Mouse (Mus musculus): ENCODE results near the gene Gm10563. TPM values are rescaled to one million over a fixed set of nuclear protein-coding genes. Genes with fewer than 3 reads are reported as not detected.

The Gm10563 gene
- total RNA-seq, 2 experiments from 2014 or later: not detected

DNA sequence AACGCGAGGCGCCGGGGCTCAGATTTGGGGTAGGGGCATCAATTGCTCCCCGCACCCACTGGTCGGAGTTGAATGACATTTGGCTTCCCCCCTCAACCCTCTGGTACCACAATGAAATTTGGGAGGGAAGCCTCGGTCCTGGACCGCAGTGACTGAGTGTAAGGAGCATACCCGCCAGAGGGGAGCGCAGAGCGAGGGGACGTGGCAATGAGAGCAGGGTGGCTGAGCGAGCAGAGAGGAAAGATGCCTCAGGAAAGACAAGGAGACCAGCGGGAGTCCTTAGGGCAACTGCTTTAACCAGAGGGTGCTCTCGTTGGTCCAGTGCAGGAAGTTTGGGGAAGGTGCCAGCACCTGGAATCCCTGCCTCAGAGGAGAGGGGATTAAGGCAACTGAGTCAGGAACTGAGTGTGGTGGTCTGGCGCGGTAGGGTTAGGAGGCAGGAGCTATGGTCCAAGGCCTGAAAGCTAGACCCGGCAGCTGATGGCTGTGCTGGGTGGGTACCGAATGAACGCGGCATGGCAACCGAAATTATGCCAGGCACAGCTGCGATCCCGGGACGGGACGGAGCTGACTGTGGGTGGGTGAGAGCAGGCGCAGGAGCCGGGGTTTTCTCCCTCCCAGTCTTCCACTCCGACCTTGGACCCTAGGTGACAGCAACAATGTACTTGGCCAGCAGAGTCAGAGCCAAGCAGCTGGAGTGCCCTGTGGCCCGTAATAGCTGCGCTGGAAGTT is 8.4 kb upstream of the Gm10563 start:
- intact Hi-C loops (cut with DNase I): no loop called here
- DNase-seq: peak; percentile 39

DNA sequence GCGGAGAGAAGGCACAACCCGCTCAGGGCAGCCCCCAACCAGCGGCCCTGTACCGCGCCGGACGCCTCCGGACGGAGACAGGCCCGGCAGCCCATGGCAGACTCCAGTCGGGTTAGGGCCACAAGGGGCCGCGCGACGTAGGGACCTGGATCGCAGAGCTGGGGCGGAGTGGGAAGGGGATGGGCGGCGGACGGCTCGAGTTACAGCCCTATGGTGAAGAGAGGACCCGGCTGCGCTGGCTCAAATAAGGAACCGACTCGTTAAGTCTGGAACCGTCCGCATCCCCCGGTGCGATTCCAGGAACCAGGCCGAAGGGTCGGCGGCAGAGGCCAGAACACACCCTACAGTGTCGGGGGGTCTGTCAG is 7.9 kb upstream of the Gm10563 start, which contains the start of gene Mmp23:
Gene Mmp23 (minus strand): TSS at position 299 of the 365 bp plus-strand sequence.
- peak; percentile 41 for DNase-seq
- intact Hi-C loops (cut with DNase I): no loop called here

DNA sequence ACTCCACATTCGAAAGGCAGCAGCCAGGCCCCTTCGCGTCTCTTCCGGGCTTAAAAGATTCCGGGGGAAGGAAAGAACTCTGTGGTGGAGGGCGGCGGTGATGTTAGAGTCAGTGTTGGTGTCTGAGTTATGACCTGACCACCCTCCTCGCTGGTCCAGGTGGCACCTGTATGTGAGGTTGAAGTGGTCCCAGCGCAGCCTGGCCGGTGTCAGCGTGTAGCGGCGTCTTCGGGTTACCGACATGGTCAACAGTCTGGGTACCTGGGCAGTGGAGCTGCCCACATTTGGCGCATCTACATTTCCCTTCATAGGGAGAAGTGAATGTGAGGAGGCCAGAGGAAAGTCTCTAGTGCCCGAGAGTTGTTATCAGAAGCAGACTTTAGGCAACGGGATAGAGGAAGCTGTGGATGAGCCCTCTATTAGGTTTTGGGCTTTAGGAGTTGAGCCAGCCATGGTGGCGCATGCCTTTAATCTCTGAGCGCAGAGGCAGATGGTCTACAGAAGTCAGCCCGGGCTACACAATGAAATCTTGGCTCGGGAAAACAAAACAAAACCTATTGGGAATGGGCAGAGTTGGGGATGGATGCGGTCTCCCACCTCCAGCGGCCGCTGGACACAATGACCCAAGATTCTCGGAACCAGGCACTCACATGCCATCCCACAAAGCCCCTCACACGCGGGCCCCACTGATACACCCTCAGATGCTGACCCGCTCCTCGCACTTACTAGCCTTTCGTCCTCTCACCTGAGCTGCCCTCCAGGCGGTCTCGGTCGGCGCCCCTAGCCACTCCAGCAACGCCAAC is 7.3 kb upstream of the Gm10563 start:
- intact Hi-C loops (cut with DNase I): no loop called here
- DNase-seq: no peak

DNA sequence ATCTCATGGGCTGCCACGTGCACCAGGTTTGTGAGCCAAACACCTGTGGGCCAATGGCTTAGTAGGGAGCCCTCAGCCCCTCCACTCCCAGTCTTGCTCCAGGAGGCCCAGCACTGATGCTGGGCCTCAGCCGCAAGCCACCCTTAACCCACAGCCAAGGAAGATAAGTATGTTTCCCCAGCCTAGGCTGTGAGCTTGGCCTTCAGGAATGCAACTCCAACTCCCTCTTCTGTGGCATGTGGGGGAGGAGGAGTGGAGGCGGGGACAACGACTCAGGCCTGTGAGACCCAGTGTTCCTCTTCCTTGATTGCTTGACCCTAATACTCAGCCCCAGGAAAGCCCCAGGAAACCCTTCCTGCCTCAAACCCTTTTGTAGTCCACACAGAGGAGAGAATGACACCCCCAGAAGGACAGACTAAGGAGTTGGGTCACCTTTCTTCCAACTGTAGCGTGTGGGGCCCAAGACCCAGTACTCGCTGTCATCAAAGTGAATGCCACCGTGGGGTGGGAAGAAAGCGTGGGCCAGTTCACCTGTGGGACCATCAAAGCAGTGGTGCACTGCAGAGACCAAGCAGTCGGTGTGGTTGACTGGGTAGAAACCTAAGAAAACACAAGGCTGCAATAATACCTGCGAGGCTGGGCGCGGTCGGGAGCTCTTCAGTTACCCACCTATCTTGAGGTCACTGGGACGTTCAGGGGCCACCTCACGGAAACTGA is 6.5 kb upstream of the Gm10563 start:
- DNase-seq: no peak
- intact Hi-C loops (cut with DNase I): no loop called here

DNA sequence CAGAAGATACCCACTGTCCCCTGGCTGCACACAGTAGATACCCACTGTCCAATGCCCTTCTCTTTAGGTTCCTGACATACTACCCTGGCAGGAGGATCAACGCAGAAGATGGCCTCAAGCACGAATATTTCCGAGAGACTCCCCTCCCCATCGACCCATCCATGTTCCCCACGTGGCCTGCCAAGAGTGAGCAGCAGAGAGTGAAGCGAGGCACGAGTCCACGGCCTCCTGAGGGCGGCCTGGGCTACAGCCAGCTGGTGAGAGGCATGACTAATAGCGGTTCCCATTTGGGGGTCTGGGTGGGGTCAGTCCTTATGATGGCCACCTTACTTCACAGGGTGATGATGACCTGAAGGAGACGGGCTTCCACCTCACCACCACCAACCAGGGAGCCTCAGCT is 4.1 kb upstream of the Gm10563 start:
- intact Hi-C loops (cut with DNase I): no loop called here
- no peak for DNase-seq

DNA sequence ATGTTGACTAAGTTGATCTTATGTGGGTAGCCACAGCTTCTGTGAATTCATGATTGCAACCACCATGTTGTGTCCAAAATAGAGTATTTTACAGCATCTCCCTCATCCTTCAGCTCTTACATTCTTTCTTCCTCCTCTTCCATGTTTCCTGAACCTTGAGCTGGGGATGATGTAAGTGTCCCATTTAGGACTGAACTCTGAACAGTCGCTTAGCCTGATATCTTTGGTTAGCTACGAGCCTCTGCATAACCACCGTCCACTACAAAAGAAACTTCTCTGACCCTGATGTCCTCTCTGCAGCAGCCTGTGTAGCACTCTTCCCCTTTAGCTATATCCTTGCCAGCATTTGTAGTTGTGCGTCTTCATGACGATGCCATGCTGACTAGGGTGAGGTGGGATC is 513 bp upstream of the Gm10563 start:
- intact Hi-C loops (cut with DNase I): no loop called here
- no peak for DNase-seq

DNA sequence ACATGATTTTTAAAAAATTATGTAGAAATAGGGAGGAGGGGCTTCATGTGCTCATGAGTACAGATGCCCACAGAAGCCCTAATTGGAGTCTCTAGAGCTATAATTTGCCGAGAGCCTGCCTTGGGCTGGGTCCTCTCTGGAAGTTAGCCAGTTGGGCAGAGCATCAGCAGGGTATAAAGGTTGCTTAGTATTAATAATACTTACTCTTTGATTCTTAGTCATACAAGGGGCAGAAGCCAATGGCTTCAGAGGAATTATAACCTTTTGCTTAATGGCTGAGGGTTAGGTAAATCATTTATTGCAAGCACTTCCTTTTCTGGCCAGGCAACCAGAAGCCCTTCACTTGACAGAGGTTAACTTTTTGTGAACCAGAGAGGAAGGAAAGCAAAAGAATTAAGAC is 1.7 kb downstream of the Gm10563 start:
- intact Hi-C loops (cut with DNase I): no loop called here
- no peak for DNase-seq

DNA sequence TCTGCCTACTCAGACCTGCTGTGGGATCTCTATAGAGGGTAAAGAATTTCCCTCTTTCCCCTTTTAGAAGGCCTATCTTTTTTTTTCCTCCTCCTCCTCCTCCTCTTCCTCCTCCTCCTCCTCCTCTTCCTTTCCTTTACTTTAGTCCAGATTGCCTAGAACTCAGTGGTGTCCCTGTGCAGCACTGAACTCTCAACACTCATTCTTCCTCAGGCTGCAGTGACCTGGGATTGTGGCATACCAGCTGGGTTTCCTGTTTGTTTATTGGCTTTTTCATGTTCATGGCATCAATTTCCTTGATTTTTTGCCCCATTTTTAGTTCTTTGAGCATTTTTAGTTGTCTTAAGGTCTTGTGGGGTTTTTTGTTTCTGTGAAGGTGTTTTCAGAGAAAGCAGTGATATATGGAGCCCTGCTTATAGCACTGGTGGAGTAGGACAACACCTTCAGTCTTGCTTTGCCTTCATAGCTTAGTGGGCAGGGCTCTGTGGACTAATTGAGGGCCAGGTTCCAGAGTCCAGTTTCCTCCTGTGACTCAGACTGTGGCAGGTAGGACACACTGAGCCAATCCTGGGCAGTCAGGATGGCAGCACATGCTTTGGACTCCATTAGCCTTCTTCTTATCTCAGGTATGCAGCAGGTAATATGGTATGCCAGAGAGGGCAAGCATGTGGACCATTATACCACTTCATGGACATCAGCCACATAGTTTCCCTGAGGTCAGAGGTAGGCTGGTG is 9.3 kb downstream of the Gm10563 start:
- DNase-seq: no peak
- intact Hi-C loops (cut with DNase I): no loop called here

DNA sequence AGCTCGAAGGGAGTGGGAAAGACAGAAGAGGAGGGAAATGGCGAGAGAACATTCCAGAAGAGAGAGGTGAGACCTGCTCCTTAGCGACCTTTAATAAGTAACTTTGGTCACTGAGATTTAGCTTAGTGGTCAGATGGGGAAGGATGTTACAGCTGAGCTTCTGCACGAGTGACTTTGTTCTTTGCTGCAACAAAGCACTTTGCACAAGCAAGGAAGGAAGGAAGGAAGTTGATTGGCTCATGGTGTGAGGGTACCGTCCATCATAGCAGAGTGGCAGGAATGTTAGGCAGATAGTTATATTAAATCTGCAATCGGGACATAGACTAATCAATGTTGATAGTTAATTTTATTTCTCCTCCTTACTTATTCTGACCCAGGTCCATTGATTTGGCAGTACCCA is 14.9 kb downstream of the Gm10563 start:
- intact Hi-C loops (cut with DNase I): no loop called here
- no peak for DNase-seq

DNA sequence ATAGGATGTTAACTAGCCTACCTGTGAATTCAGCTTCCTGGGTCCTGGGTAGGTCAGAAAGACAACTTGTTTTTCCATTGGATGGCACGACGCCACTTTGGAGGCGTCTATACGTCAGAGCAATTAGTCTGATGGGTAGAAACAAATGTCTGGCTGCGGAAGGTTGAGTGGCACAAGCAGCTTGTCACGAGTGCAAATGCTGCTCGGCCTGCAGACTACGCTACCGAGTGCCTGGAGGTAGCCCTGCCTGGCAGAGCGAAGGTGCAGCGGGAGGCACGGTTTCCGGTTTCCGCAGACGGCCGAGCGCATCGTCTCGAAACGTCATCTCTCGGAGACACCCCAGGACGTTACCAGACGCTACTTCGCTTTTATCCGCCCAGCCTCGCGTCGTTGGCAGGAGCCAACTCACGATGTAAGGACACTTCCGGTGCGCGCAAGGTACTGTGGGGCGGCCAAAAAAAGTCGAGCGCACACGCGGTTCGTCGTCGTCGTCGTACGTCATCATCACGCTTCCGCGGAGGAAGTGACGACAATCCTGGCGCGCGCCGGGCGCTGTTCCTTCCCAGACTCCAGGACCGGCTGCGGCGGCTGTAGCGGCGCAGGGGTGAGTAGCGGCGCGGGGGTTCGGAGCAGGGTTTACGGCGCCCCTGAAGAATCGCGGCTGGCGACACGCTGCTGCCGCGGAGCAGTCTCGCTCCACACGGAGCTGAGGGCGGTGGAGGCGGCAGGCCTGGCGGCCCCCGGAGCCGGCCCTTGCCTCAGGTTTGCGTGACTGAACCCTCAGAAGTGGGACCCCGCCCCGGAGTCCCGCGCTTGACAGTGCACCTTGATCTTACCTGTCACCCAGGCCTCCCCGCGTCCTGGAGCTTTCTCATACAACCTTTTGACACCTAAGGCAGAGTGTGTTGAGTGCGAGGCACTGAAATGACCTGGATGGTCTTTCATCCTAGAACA is 20.6 kb downstream of the Gm10563 start, which contains the start of gene Cdk11b:
Gene Cdk11b (plus strand): TSS at position 517 of the 954 bp plus-strand sequence.
- intact Hi-C loops (cut with DNase I): no loop called here
- DNase-seq: peak; percentile 97

DNA sequence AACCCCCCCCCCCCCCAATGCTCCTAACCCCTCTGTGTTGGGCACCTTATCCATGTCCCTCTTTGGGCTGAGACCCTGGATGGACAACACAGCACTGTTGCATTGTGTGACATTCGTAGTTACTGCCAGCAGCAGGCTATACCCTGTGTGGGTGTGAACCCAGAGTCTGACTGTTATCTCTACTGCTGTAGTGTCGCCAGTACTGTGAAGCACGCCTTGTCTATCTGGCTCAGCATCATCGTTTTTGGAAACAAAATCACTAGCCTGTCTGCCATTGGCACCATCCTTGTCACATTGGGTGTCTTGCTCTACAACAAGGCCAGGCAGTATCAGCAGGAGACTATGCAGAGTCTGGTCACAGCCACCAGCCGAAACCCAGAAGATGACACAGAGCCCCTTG is 26.9 kb downstream of the Gm10563 start:
- intact Hi-C loops (cut with DNase I): no loop called here
- DNase-seq: no peak

DNA sequence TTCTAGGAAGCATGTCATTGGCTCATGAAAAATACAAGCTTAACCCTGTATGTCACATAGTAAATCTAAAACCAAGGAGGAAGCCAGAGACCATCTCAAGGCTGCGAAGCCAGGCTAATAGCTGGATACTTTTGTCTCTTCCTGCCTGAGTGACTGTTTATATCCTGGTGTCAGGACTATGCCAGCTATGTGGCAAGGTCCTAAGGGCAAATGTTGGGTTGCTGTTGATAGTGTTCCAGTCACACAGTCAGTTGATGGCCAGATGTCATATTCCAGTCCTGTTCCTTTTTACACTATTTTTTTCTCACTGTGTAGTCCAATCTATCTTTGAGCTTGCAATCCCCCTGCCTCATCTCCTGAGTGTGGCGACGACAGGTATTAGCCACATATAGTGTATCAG is 31.9 kb downstream of the Gm10563 start:
- DNase-seq: no peak

DNA sequence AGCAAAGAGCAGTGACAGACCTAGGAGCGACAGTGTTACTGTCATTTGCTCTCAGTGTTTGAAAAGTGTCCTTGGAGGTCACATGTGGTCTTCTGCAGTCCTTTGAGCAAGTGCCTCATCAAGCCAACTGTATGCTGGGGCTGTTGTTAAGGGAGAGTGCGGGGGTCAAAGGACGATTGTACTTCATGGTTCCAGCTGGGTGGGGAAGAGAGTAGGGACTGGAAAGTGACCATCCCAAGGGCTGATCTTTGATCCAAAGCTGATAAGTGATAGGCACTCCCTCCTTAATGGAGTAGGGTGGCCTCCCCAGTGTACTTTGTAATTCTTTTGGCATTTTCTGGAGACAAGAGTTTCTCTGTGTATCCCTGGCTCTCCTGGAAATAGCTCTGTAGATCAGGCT is 33.3 kb downstream of the Gm10563 start:
- DNase-seq: no peak
- intact Hi-C loops (cut with DNase I): no loop called here

More for the DNA sequence above, 31.9 kb downstream of the Gm10563 start:
- intact Hi-C loops (cut with DNase I): no loop called here

DNA sequence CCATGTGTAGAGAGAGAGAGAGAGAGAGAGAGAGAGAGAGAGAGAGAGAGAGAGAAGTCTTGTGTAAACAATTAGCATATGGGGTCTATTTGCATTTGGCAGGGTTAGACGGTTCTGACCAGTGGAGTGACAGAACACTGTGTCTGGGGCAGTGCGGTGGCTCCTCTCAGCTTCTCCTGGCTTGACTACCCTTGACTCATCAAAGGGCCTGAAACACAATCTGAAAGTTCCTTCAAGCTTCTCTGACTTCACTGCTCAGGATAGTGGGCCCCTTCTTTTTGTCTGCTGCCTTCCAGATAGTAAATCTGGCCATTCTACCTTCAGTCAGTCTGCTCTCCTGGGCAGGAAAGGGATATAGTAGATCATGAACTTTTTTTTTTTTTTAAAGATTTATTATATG is 38.4 kb downstream of the Gm10563 start:
- intact Hi-C loops (cut with DNase I): no loop called here
- DNase-seq: no peak

DNA sequence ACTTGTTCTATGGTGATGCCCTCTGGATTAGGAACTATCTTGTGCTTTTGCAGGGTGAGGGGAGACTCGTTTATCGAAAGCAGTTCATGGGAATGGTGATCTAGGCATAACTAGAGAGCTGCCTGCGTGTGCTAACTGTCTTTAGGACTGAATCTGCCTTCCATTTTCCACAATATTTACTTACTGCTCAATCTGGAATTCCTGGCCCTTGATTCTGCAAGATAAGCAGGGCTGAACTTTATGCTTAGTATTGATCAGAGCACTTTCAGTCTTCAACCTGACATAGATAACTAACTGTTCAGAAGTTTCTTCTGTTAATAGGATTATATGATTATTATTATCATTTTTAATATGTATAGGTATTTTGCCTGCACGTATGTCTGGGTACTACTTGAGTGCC is 40.1 kb downstream of the Gm10563 start:
- intact Hi-C loops (cut with DNase I): no loop called here
- DNase-seq: no peak

DNA sequence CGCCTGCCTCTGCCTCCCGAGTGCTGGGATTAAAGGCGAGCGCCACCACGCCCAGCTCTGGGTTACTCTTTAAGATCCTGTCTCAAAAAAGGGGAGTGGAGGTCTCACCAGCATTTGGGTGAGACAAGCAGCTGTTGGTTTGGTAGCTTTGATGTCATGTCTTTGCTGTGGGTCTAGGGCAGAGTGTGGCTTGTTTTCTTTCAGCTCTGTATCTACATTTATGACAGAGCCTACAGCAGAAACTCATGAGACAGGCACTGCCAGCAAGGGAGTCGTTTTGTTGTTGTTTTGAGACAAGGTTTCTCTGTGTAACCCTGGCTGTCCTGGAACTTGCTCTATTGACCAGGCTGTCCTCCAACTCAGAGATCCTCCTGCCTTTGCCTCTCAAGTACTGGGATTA is 41.4 kb downstream of the Gm10563 start:
- intact Hi-C loops (cut with DNase I): no loop called here
- DNase-seq: no peak

DNA sequence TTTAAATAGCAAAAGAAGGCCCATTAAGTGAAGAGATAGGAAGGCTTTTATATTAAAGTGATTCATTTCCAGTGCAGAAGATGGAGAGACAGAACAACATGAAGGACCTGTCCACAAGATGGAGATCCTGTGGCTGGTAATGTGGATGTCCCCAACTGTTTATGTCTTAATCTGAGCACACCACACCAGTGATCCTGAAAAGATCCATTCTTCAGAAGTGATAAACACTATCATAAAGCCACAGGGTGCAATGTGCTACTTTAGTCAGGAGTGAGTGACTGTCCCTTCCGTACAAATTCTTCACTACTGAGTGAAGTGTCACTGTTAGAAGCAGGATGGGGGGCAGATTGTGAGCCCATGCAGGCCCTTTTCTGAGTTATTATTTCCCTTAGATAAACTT is 42.5 kb downstream of the Gm10563 start:
- intact Hi-C loops (cut with DNase I): no loop called here
- no peak for DNase-seq

DNA sequence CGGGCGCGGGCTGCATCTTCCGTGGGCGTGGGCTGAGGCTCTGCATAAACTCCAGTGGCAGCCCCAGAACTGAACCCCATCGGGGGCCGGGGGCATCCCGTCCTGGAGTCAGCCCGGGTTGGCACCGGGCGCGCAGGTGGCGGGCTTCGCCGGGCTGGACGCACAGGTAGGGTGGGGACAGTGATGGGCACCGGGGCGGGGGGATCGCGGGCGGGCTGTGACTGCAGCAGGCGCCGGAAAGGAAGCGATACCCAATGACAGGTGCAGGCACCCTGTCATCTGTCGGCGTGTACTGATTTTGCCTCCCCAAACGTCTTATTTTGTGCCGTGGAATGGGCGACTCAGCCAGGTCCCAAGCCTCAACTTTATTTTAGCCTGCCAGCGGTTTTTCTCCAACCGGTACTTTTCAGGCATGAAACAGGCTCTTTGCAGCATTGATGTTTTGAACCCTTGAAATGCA is 43.2 kb downstream of the Gm10563 start:
- intact Hi-C loops (cut with DNase I): no loop called here
- DNase-seq: no peak

DNA sequence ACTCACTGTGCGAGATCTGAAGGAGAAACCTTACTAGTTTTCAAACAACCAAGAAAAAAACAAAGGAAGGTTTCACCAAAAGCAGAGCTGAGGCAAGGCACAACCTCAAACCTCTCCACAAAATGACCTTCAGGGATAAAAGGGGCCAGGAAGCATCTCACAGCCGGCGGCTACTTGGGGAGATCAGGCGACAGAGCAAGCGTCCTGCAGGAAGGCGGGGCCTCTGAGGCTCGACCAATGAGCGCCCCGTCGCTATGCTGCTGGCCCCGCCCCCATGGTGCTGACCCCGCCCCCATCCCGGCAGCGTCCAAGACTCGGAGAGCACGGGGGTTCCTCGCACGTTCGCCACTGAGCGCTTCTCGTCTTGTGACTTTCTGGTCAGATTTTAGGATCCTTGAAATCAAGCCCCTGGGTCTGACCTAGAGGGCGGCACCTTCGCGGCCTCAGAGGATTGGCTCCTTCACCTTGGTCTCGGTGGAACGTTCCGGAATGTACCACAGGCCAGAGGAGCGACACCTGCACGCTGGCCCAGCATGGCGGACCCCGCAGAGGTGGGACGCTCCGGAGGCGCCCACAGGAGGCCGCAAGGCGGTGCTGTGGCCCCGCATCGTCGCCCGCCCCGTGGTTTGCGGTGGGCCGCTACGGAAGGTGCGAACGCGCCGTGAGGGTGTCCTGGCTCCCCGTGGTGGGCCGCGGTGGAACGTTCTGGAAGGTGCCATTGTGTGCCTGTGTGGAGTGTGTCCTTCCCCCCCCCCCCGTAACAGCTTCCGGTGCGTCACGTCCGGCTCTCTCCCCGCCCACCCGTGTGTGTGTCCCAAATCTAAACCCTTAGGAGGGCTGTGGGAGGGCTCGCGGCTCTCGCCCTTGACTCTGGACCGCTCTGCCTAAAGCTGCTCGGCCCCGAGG is 43.9 kb downstream of the Gm10563 start, which contains the start of gene Slc35e2:
Gene Slc35e2 (plus strand): TSS at position 326 of the 906 bp plus-strand sequence.
- peak; percentile 98 for DNase-seq
- intact Hi-C loops (cut with DNase I): no loop called here
